Mouse (Mus musculus) neural tube, embryonic 12.5 days (tissue): ENCODE data around the gene Gm3233. TPM values are rescaled to one million over a fixed set of nuclear protein-coding genes. Genes with fewer than 3 reads are reported as not detected.
"Not testable (repeated sequence)": the region's sequence is repeated elsewhere in the genome, so short reads cannot be mapped to it uniquely, and the experiment has no call there.

Experiments
- ATAC-seq: fragments of 200-750 bp; cut with Nextera tagmentation; 2 replicates; pipeline ENCODE4 v1.8.0; 2017; ENCODE audit warnings: low read depth, mild to moderate bottlenecking, moderate TSS enrichment, moderate library complexity; ENCODE audit not compliant: low FRiP score
- H3K27ac ChIP-seq: fragments of 300-500 bp; sonication (generic); 2 replicates; pipeline ENCODE4 v1.5.1; 2016
- H3K27me3 ChIP-seq: fragments of 300-500 bp; sonication (generic); replicated peaks from 2 replicates; pipeline ENCODE4 v1.6.1; 2016; ENCODE audit warnings: mild to moderate bottlenecking
- H3K36me3 ChIP-seq: fragments of 300-500 bp; sonication (generic); 2 replicates; pipeline ENCODE4 v1.6.1; 2016; ENCODE audit warnings: mild to moderate bottlenecking
- H3K4me1 ChIP-seq: fragments of 300-500 bp; sonication (generic); 2 replicates; pipeline ENCODE4 v1.6.1; 2016
- H3K4me2 ChIP-seq: fragments of 300-500 bp; sonication (generic); replicated peaks from 2 replicates; pipeline ENCODE4 v1.6.1; 2016; ENCODE audit warnings: mild to moderate bottlenecking
- H3K4me3 ChIP-seq: fragments of 300-500 bp; sonication (generic); 2 replicates; pipeline ENCODE4 v1.5.1; 2016
- H3K9ac ChIP-seq: fragments of 300-500 bp; sonication (generic); 2 replicates; pipeline ENCODE4 v1.6.1; 2016; ENCODE audit warnings: mild to moderate bottlenecking
- H3K9me3 ChIP-seq: fragments of 300-500 bp; sonication (generic); 2 replicates; pipeline ENCODE4 v1.6.1; 2016; ENCODE audit warnings: mild to moderate bottlenecking
- WGBS: fragments of 180-500 bp; shearing (Covaris S2); methylation state at CpG from one replicate; pipeline ENCODE4 v1.1.7; 2016; 5-methylcytosine and 5-hydroxymethylcytosine counted together
- polyA plus RNA-seq: library from polyadenylated mRNA; unstranded; fragments of >200 nt; fragmentation: Nextera tagmentation; extraction: Ambion mirVana; gene quantifications from 2 replicates; pipeline ENCODE4 v1.2.1, GENCODE M21; 2016

Gene Gm3233
- polyA plus RNA-seq, 1 experiment from 2014 or later = not detected

DNA sequence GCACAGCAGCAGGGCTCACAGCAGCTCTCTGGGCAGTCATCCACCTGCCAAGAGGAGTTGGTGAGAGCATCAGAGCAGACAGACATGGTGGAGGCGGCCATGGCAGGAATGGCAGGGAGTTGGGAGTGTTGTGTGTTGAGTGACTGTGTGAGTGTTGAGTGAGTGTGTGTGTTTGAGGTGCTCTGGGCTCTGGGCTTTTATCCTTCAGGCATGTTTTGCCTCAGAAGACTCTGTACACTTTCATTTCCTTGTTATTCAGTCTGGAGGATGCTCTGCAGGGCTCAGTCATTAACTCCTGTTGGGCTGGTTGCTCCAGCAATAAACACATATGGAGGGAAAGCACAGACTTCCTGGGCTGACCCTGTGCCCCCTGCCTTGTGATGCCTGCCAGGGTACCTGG, 11.7 kb upstream of the Gm3233 start, which contains the start of gene Gm3238:
Gm3238 (minus strand) TSS at position 101 of the 400 bp plus-strand sequence.
- ATAC-seq, H3K27me3 ChIP-seq, H3K36me3 ChIP-seq, H3K4me1 ChIP-seq, H3K4me3 ChIP-seq, H3K27ac ChIP-seq, H3K9me3 ChIP-seq, H3K9ac ChIP-seq, H3K4me2 ChIP-seq: not testable (repeated sequence)
- WGBS = 38% methylated on average over 1 of the region's 1 CpGs

DNA sequence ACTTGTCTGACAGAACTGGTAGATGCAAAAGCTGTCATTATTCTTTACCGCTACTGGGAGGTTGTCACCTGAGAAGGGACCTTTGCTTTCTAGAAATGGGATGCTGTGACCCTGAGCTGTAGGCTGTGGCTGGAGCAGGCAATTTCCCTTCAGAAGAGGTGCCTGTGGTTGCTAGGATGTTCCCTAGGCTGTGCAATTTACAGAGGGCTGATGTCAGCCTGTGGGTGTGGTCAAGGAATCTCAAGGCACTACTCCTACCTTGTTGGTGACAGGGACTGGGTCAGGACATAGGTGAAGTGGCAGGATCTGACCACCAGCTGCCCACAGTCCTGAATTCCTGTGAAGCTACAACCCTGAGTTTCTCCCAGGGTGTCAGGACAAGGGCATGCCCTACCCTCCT, 10.2 kb upstream of the Gm3233 start:
- Histone ChIP-seq H3K4me3 (no peak overlapping the region), H3K36me3 (no peaks in the 10 kb centered on the region), H3K4me1 (no peaks in the 10 kb centered on the region), H3K27ac (no peak overlapping the region), H3K4me2 (no peak overlapping the region), H3K9ac (no peak overlapping the region), H3K9me3 (no peaks in the 10 kb centered on the region), H3K27me3 (no peaks in the 10 kb centered on the region)
- WGBS = 90% methylated on average over 1 of the region's 1 CpGs
- no peak for ATAC-seq

DNA sequence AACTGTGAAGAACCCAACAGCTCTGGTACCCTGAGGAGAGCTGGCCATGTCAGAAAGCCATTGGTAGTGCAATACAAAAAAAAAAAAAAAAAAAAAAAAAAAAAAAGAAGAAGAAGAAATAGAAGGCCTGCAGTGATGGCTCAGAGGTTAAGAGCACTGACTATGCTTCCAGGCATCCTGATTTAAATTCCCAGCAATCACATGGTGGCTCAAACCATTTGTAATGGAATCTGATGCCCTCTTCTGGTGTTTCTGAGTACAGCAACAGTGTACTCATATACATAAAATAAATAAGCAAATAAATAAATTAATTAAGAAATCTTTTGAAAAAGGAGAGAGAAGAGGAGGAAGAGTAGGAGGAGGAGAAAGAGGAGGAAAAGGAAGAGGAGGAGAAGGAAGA, 6.0 kb downstream of the Gm3233 start:
- Histone ChIP-seq H3K36me3 (no peaks in the 10 kb centered on the region), H3K9ac (no peak overlapping the region), H3K4me2 (no peak overlapping the region), H3K27ac (no peak overlapping the region), H3K4me3 (no peak overlapping the region), H3K27me3 (no peaks in the 10 kb centered on the region), H3K9me3 (no peaks in the 10 kb centered on the region), H3K4me1 (peaks cover 7% of the 10 kb centered on the region; the same call in 1 of the 2 replicates)
- ATAC-seq = no peak

DNA sequence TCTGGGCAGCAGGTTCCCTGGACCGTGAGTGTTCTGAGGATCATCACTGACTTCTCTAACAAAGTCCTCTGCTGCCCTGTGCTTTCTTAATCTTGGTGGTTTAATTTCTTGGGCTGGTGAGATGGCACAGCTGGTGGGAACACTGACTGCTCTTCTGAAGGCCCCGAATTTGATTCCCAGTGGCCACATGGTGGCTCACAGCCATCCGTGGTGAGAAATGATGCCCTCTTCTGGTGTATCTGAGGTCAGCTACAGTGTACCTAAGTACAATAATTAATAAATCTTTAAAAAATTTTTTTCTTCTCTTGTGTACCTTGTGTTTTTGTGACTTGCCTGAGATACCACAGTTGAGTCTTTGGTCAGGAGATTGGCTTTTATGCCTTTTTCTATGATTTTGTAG, 7.2 kb downstream of the Gm3233 start:
- not testable (repeated sequence) for H3K27me3 ChIP-seq, H3K9me3 ChIP-seq, H3K9ac ChIP-seq, ATAC-seq, H3K4me1 ChIP-seq, H3K4me3 ChIP-seq, H3K4me2 ChIP-seq, H3K36me3 ChIP-seq, H3K27ac ChIP-seq
- 70% methylated on average over 3 of the region's 3 CpGs for WGBS

DNA sequence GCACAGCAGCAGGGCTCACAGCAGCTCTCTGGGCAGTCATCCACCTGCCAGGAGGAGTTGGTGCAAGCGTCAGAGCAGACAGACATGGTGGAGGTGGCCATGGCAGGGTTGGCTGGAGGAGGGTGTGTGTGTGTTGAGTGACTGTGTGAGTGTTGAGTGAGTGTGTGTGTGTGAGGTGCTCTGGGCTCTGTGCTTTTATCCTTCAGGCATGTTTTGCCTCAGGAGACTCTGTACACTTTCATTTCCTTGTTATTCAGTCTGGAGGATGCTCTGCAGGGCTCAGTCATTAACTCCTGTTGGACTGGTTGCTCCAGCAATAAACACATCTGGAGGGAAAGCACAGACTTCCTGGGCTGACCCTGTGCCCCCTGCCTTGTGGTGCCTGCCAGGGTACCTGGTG, 8.2 kb downstream of the Gm3233 start, which contains the start of gene Gm9736:
Gm9736 (minus strand) TSS at position 101 of the 400 bp plus-strand sequence.
- H3K4me1 ChIP-seq, H3K27me3 ChIP-seq, ATAC-seq, H3K36me3 ChIP-seq, H3K9ac ChIP-seq, H3K4me2 ChIP-seq, H3K9me3 ChIP-seq, H3K4me3 ChIP-seq, H3K27ac ChIP-seq: not testable (repeated sequence)
- 77% methylated on average over 1 of the region's 1 CpGs for WGBS

DNA sequence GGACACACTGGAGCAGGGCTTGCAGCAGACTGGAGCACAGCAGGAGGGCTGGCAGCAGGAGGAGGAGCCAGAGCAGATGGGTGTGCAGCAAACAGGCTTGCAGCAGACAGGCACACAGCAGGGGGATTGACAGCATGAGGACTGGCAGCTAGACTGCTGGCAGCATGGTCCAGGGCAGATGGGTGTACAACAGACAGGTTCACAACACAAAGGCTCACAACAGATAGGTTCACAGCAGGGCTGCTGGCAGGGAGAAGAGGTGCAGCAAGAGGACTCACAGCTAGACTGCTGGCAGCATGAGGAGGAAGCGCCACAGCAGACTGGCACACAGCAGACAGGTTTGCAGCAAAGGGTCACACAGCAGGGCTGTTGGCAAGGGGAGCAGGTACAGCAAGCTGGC, 8.8 kb downstream of the Gm3233 start:
- not testable (repeated sequence) for H3K27ac ChIP-seq, H3K9ac ChIP-seq, H3K27me3 ChIP-seq, H3K4me1 ChIP-seq, H3K4me3 ChIP-seq, H3K4me2 ChIP-seq, H3K36me3 ChIP-seq, ATAC-seq, H3K9me3 ChIP-seq
- WGBS = 93% methylated on average over 1 of the region's 1 CpGs

DNA sequence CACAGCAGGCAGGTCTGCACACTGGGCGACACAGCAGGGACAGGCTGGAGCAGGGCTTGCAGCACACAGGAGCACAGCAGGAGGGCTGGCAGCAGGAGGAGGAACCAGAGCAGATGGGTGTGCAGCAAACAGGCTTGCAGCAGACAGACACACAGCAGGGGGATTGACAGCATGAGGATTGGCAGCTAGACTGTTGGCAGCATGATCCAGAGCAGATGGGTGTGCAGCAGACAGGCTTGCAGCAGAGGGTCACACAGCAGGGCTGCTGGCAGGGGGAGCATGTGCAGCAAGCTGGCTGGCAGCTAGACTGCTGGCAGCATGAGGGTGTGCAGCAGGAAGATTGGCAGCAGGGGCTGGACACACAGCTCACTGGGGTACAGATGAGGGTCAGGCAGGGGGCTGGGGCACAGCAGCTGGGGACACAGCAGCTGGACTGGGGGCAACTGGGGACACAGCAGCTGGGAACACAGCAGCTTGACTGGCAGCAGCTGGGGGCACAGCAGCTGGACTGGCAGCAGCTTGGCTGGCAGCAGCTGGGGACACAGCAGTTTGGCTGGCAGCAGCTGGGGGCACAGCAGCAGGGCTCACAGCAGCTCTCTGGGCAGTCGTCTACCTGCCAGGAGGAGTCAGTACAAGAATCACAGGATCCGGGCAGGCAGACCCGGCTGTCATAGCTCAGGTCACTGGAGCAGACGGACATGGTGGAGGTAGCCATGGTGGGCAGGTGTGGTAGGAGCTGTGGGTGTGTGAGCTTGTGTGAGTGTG, 17.4 kb downstream of the Gm3233 start, which contains the start of gene Gm18596:
Gm18596 (minus strand) TSS at position 715 of the 765 bp plus-strand sequence.
- H3K27ac ChIP-seq, H3K4me3 ChIP-seq, H3K36me3 ChIP-seq, H3K9me3 ChIP-seq, H3K9ac ChIP-seq, H3K4me2 ChIP-seq, H3K27me3 ChIP-seq, H3K4me1 ChIP-seq, ATAC-seq: not testable (repeated sequence)
- WGBS = 59% methylated on average over 5 of the region's 5 CpGs

DNA sequence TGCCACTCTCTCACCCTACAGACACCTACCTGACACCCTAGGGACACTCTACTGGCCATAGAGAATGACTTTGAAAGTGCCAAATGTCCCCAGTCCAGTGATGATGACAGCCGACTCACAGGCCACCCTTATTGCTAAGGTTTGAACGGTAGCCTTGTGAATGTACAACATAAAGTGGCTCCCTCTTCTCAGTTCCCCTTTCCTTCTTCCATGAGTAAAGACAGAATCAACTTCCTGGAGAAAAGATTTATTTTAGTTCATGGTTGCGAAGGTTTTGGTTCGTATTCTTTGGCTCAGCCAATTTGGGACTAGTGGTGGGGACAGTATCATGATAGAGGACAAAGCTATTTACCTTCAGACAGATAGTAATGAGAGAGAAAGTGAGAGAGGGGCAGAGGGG, 20.6 kb downstream of the Gm3233 start:
- Histone ChIP-seq H3K27me3 (no peaks in the 10 kb centered on the region), H3K4me1 (no peaks in the 10 kb centered on the region), H3K9ac (no peak overlapping the region), H3K9me3 (peaks cover 6% of the 10 kb centered on the region; the same call in 1 of the 2 replicates), H3K4me2 (no peak overlapping the region), H3K36me3 (no peaks in the 10 kb centered on the region), H3K4me3 (no peak overlapping the region), H3K27ac (no peak overlapping the region)
- WGBS = 90% methylated on average over 4 of the region's 4 CpGs
- ATAC-seq = no peak

DNA sequence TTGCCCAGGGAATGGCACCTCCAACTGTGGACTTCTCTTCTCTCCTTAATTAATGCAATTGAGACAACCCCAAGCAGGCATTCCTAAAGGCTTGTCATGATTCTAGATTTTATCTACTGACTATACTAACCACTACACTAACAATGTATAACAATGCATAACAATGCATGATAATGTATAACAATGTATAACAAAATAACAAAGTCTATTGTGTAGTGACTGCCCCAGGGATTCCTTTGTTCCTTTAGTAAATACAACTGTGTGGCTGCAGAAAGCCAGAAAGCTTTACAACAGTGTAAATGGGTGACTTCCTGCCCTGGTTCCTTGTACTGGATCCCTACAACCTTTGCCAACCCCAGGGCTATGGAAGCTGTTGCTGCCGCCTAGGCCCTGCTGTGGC, 23.6 kb downstream of the Gm3233 start:
- H3K27me3 ChIP-seq = no peaks in the 10 kb centered on the region
- no peak overlapping the region for H3K27ac ChIP-seq
- H3K4me1 ChIP-seq = no peaks in the 10 kb centered on the region
- H3K4me2 ChIP-seq = no peak overlapping the region
- 79% methylated on average over 1 of the region's 1 CpGs for WGBS
- H3K9ac ChIP-seq = no peak overlapping the region
- ATAC-seq = no peak
- H3K4me3 ChIP-seq = no peak overlapping the region
- H3K36me3 ChIP-seq = no peaks in the 10 kb centered on the region
- H3K9me3 ChIP-seq = peaks cover 6% of the 10 kb centered on the region; the same call in 1 of the 2 replicates

DNA sequence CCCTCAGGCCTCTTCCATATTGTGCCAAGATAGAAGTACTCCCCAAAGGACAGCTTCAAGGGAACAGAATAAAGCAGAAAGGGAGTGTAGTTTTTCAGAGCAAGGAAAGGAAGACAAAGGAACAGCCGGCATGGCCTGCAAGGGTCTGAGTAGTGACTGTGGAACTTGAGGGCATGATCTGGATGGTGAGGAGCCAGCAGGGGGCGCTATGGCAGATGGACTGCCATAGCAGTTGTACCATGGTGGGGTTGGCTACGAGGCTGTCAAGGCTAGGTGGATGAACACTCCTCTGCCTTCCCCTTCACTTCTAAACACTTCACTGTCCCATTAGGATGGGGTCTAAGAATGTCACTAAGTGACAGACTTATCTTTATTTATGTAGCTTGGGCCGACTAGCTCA, 30.2 kb downstream of the Gm3233 start:
- Histone ChIP-seq H3K27ac (no peak overlapping the region), H3K9me3 (no peaks in the 10 kb centered on the region), H3K9ac (no peak overlapping the region), H3K27me3 (no peaks in the 10 kb centered on the region), H3K36me3 (no peaks in the 10 kb centered on the region), H3K4me1 (no peaks in the 10 kb centered on the region), H3K4me3 (no peak overlapping the region), H3K4me2 (no peak overlapping the region)
- WGBS = 52% methylated on average over 4 of the region's 4 CpGs
- no peak for ATAC-seq

DNA sequence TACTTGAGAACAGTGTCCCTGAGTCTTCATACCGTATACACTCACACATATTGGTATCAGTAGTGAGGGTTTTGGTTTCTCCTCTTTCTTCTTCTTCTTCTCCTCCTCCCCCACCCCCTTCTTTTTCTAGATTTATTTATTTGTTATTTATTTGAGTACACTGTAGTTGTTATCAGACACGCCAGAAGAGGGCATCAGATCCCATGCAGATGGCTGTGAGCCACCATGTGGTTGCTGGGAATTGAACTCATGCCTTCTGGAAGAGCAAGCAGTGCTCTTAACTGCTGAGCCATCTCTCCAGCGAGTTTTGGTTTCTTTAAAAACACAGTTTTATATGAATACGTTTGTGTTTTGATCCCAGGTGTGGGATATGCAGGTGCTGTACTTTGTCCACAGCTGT, 31.2 kb downstream of the Gm3233 start:
- no peaks in the 10 kb centered on the region for H3K9me3 ChIP-seq
- ATAC-seq = no peak
- H3K27ac ChIP-seq = no peak overlapping the region
- H3K36me3 ChIP-seq = no peaks in the 10 kb centered on the region
- WGBS = 69% methylated on average over 4 of the region's 4 CpGs
- H3K4me2 ChIP-seq = no peak overlapping the region
- H3K9ac ChIP-seq = no peak overlapping the region
- H3K27me3 ChIP-seq = no peaks in the 10 kb centered on the region
- H3K4me1 ChIP-seq = no peaks in the 10 kb centered on the region
- H3K4me3 ChIP-seq = no peak overlapping the region

DNA sequence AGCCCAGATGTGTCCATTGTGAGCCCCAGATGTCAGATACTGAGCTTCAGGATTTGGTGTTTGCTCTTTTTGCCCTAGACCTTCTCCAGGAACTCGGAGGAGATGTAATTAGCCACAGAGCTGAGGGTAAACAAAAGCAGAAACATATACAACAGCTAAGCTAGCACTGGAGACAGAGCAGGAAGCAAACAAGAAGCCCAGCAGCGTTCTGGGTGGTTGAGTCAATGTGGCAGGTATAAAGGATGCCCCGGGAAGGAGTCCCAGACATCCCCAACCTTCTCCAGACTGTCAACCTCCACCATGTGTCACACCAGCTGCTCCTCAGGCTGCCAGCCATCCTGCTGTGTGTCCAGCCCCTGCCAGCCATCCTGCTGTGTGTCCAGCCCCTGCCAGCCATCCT, 33.3 kb downstream of the Gm3233 start, which contains the start of gene Gm10100:
Gm10100 (plus strand) TSS at position 301 of the 400 bp plus-strand sequence.
- no peaks in the 10 kb centered on the region for H3K36me3 ChIP-seq
- WGBS = 53% methylated on average over 3 of the region's 3 CpGs
- no peaks in the 10 kb centered on the region for H3K4me1 ChIP-seq
- no peak within 1 kb of the TSS for H3K4me2 ChIP-seq
- H3K27me3 ChIP-seq = no peaks in the 10 kb centered on the region
- no peak within 1 kb of the TSS for H3K9ac ChIP-seq
- no peak for ATAC-seq
- no peaks in the 10 kb centered on the region for H3K9me3 ChIP-seq
- H3K4me3 ChIP-seq = no peak within 1 kb of the TSS
- H3K27ac ChIP-seq = no peak within 1 kb of the TSS

DNA sequence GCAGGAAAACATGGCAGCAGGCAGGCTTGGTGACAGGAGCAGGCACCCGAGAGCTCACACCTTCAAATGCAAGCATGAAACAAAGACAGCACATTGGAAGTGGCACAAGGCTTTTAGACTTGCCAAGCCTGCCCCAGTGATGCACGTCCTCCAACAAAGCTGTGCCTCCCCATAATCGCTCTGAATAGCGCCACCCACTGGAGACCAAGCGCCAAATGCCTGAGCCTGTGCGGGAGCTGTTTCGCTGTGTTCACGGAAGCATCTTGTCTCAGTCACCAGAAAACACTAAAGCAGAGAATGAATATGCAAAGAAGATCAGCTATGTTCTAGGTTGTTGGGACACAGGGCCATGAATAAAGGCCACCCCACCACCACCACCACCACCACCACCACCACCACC, 34.6 kb downstream of the Gm3233 start:
- Histone ChIP-seq H3K36me3 (no peaks in the 10 kb centered on the region), H3K27ac (no peak overlapping the region), H3K4me1 (no peaks in the 10 kb centered on the region), H3K4me3 (no peak overlapping the region), H3K9ac (no peak overlapping the region), H3K4me2 (no peak overlapping the region), H3K9me3 (no peaks in the 10 kb centered on the region), H3K27me3 (no peaks in the 10 kb centered on the region)
- WGBS = 75% methylated on average over 8 of the region's 8 CpGs
- no peak for ATAC-seq
